In genomic region chr8:66486084-66486763, GRCm38 (mm10) we compare ENCODE assay signal across 8 mouse cellular contexts. TPM values are rescaled to one million over a fixed set of nuclear protein-coding genes. Genes with fewer than 3 reads are reported as not detected.
A peak's percentile ranks its signal among the peaks of the same experiment; 100 is the strongest.
DNase-seq lines count a peak whose midpoint lies in the region; ATAC-seq lines count a peak whose summit lies in the region.

Gene Tma16, minus strand, starts transcription at chr8:66486530.

- no peaks in the 10 kb centered on the region for H3K36me3 ChIP-seq in hindbrain, embryonic 11.5 days (ENCODE audit: control insufficient read depth, insufficient read depth, low read length)

- WGBS in hindbrain, embryonic 11.5 days: under 1% methylated on average over 44 of the region's 45 CpGs

- H3K9ac ChIP-seq in hindbrain, embryonic 11.5 days (ENCODE audit: low read depth, low read length): peak within 1 kb of the TSS; percentile 85

- H3K4me1 ChIP-seq in hindbrain, embryonic 11.5 days (replicated peaks; ENCODE audit: control insufficient read depth, insufficient read depth, low read length): no peaks in the 10 kb centered on the region

- H3K4me2 ChIP-seq in hindbrain, embryonic 11.5 days (replicated peaks; ENCODE audit: low read depth, low read length): peak within 1 kb of the TSS; percentile 52

- peak; percentile 96 for ATAC-seq in hindbrain, embryonic 11.5 days (ENCODE audit: low FRiP score)

- no peaks in the 10 kb centered on the region for H3K9me3 ChIP-seq in hindbrain, embryonic 11.5 days (ENCODE audit: control insufficient read depth, low read length)

- peak within 1 kb of the TSS; percentile 91 for H3K4me3 ChIP-seq in hindbrain, embryonic 11.5 days (ENCODE audit: low read depth, low read length)

- no peaks in the 10 kb centered on the region for H3K27me3 ChIP-seq in hindbrain, embryonic 11.5 days (ENCODE audit: control insufficient read depth, insufficient read depth, low read length)

- peak; percentile 95 for DNase-seq in MN1 (ENCODE audit: low spot score)
- peak; percentile 85 for DNase-seq in cerebellum, adult 9-10 months
- peak; percentile 56 to 89 for DNase-seq in frontal cortex, adult 2 months (ENCODE audit: extremely low spot score in 1 of 2, low spot score in 1 of 2)
- DNase-seq in hindbrain, embryonic 11.5 days (ENCODE audit: low spot score): peak; percentile 95
- peak; percentile 89 to 90 for DNase-seq in layer of hippocampus, postnatal 10 days (ENCODE audit: low spot score in 2 of 2)
- peak; percentile 86 for DNase-seq in lung, postnatal 10 days
- peak; percentile 73 for DNase-seq in ovary, postnatal 36 days (ENCODE audit: low spot score)
- peak; percentile 79 for DNase-seq in thymus, postnatal 25 days

- H3K27ac ChIP-seq in hindbrain, embryonic 11.5 days (ENCODE audit: low read depth, low read length): no peak within 1 kb of the TSS

RNA-seq across cellular contexts. Expression of gene Tma16, which starts in this region (rescaled TPM):
- 9.4 and 9.8 TPM in 2 replicates for polyA plus RNA-seq in frontal cortex, adult 2 months (2012; rRNA removed)
- polyA plus RNA-seq in hindbrain, embryonic 11.5 days (2014; fragmentation: Nextera tagmentation; extraction: Ambion mirVana): 15.1 and 15.3 TPM in 2 replicates
- total RNA-seq in layer of hippocampus, postnatal 10 days (2021): 10 to 100 TPM in 1 of 2 experiments, 1 to 10 TPM in 1; 9.9 to 11.5 TPM
